Mouse (Mus musculus) spleen, postnatal 10 days (tissue): Measurements from ENCODE around the gene Pemt.

Source experiments
- DNase-seq, 2 experiments: peaks; one replicate each; pipeline ENCODE4 v3.0.0; 2021 to 2022; ENCODE audit warnings: low spot score in 2 of 2

Pemt gene

DNA sequence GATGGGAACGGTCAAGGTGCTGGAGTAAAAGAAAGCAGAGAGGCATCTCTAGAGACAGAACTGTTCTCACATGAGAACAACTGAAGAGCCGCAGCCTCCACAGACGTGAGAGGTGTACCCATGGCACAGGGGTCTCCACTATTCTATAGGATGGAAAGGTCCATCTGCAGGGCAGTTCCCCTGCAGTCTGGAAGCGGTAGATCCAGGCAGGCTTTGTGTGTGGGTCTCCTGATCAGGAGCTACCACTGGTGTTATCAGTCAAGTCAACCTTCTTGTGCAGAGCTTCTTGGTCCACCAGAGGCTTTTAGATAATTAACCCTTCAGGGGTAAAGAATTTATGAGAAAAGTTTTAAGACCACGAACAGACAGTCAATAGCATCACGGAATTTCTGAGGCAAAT, 10.2 kb upstream of the Pemt start:
- no peak for DNase-seq

DNA sequence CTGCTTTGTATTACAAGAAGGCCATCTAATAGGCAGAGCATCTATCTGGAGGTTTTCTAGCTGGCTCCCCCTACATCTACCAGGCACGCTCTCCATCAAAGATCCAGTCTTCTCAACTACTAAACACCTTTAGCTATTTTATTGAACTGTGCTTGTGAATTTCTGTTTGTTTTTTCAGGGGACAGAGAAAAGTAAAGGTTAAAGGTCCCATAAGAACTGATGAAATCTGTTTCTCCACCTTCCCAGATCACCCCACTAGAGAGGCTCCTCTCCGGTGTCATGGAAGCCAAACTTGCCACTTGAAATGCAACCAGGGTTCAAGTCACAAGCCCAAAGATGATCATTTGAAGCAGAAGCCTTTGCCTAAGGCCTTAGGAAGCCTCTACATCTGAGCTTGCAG, 2.6 kb upstream of the Pemt start:
- no peak for DNase-seq

DNA sequence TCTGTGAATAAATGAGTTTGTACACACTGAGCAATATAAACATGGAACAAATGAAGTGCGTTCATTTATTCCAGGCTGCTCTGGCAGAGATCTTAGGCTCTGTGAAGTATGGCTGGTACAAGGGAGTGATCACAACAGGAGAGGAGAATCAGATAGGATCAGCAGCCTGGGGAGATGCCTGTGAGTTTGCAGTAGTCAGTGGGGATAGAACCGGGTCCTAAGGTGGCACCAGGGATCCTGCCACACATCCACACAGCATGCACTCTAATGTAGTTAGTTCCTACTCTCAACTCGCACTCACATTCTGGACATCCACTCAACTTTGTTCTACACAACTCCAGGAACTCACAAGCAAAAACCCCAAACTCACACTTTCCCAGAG, 622 bp downstream of the Pemt start:
- no peak for DNase-seq

DNA sequence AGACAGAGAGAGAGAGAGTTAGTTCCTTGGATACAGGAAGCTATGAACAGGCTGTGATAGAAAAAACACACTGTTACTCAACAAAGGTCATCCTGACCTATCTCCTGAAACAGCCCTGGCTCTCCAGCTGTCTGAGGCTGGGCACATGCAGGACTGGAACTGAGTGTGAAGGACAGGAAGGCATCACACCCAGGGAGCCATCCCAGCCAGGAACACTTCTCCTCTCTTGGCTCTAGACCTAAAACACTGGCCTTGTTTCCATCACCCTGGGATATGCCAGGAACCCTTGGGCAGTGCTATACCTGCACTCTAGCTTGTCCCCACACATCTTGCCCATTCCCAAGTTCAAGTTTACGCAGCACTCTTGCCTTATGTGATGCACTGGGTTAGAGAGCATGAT, 1.5 kb downstream of the Pemt start:
- DNase-seq: no peak

DNA sequence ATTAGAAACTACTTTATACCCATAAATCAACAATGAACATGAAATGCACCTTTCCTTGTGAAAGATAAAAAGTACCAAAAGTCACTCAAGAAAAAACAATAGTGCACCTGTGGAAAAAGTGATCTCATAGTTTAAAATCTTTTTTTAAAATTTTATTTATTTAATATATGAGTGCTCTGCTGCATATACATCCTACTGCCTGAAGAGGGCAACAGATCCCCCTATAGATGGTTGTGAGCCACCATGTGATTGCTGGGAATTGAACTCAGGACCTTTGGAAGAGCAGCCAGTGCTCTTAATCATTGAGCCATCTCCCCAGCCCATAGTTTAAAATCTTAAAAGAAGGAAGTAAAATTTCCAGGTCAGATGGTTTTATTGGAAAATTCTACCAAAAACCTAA, 4.0 kb downstream of the Pemt start:
- DNase-seq: no peak

DNA sequence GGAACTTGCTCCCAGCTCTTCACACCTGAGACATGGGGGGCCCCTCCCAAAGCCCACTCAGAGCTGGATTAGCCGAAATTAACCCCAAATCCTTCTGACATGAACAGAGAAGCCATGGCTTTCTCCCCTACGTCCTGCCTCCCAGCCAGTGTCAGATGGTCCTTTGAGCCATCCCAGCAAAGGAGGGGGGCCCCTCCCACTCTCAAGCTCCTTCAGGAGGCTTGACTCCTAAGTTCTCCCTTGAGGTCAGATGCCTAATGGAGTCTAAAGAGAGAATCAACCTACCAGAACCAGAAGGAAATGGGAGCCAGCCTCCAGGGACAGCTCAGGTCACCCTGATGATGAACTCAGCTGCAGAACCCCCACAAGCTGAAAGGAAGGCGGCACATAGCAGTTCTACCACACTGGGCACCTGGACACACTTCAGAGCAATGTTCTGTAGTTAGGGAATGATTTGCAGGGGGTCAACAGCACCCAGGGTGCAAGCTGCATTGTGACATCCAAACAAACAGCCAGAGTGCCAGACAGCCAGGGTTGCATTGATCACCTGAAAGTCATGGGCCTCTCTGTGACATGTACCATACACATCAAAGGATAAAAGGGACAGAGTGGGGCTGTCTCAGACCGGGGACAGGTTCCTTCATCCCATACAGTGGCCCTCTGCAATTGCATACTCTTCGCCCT, 9.6 kb downstream of the Pemt start:
- no peak for DNase-seq

DNA sequence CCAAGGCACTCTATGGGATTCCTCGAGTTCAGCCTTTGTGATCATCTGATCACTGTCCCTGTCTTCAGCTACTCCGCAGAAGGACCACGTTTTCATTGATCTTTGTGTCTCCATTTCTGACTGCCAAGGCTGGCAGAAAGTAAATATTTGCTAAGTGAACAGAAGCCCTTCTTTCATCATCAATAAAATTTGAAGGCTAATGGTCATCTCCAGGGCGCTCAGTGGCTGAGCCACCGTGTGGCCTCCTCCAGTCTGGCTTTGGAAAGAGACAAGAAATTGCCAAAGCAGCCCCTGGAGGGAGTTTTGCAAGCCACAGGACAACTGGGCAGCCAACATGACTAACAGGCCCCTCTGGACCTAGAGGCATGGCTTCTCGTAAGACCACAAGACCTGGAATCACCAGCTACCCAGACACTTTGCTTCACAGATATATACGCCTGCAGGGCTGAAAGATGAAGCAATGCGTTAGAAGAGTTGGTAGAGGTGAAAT, 11.3 kb downstream of the Pemt start:
- DNase-seq: no peak

DNA sequence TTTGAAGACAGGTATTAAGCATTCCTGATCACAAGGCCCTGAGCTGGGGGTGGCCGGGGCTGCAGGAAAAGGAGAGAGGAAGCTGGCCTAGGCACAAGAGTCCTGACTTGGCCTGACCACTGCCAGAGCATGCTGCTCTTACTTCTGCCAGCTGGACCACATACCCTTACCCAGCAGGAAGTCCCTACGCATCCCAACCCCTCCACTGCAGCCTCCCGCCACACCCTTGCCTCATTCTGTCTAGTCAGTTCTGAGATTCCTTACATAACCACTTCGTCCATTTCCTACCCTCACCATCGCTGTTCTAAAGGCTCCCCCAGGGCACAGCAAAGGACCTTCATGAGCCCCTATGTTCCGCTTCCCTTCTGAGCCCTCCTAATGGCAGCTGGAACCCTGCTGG, 12.0 kb downstream of the Pemt start:
- no peak for DNase-seq

DNA sequence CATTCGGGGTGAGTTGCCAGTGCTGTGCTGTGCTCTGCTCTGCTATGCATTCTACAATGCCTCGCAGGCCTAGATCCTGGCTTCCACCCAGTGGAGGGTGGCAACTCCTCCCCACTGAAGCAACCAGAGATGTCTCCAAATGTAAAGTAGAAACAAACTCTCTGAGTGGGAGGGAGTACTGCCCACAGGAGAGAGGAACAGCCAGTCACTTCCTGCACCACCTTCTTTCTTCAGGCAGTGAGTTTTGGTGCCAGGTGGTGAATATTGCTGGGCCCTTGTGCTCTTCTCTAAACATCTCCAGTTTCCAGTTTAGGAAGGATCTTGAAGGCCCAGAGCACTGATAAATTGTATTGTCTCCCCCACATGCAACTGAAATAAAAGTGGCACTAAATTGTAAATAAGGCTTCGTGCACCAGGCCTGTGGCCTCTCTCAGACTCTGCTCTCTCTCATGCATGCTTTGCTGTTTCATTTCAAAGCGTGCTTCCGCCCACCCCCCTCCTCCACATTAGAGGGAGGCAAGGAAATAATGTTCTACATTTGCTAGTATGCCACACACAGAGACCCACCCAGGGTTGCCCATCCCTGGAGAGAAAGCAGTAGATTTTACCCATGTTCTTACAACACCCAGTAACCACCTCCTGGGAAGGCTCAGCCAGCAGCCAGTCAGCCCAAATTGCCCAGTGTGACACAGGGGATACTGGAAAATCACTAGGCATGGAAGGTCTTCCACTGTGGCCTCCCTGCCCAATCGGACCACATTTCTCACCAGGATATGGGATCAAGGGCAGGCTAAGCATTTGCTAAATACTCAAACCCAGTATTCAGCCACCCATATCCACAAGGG, 13.5 kb downstream of the Pemt start:
- no peak for DNase-seq

DNA sequence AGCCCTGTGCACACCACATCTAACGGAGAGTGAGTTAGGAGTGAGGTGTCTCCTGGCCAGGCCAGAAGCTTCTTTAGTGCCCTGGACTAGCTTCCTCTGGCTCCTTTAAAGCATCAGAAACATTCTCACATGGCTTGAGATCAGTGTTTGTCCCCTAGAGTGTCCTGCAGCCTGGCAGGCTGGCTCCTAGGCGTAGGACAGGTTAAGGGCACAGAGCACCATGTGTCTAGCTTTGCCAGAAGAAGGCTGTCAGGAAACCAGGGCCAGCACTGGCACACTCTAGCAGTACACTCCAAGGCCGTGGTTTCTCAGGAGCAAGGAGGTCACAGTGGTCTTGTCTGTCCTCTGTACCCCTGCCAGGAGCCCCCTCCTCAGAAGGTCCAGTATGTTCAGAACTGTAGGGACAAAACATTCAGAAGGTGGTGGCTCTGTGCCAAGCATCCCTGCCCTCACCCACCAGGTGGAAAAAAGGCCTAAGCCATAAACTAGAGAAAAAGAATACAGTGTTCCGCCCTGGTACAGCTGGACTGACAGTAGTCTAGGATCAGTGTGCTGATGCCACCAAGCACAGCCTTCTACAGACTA, 15.4 kb downstream of the Pemt start:
- no peak for DNase-seq

DNA sequence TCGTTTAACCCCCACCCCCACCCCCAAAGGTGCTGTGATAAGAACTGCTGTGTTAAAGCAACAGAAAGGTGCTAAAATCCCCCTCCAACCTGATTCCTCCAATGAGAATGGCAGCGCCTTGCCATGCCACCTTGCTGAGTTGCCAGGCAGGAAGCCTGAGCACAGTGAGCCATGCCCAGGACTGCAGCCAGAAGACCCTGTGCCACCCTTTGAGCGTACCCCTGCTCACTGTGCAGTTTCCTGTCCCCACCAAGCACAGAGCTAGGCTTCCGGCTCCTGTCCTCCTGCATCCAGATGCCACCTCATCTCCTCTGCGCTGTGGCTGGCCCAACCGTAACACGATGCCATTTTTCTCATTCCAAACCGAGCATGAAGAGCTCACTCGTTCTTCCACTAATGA, 16.3 kb downstream of the Pemt start:
- no peak for DNase-seq

DNA sequence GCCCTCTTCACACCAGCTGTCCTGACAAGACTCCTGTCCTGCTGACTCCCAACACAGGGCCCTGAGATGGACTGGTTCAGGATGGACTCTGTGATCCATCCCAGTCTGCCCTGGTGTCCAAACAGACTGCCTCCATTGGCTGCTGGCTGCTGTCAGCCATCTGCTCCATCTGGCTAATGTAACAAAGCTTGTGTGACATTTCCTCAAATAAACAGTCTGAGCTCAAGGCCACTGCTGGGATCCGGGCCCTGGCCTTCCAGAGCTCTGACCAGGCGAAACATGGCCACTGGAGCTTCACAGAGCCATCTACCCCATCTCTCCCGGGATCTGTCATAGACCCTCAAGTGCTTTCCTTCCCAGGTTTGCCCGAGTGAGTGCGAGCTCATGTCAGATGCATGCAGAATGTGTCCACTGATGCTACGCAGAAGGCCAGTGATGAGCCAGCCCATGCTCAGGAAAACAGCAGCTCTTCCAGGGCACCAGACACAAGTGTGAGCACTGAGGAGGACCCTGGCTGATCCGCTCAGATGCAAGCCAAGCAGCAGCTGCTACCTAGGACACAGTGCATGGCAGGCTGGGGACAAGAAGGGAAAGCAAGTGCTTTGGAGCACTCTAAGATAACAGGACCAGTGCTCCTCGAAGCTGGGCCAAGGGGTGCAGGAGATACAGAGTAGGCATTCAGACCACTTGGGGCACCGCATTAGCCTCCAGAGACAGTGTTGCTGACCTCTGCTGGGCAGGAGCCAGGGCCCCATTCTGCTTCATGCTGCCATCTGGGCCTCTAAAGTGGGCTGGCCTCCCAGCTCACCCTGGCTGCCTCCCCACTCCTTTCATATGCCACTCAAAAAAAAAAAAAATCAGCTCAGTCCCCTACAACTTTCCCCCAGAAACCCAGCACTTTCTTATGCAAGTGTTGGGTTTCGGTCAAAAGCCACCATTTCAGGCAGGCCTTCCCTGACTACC, 18.1 kb downstream of the Pemt start:
- no peak for DNase-seq

DNA sequence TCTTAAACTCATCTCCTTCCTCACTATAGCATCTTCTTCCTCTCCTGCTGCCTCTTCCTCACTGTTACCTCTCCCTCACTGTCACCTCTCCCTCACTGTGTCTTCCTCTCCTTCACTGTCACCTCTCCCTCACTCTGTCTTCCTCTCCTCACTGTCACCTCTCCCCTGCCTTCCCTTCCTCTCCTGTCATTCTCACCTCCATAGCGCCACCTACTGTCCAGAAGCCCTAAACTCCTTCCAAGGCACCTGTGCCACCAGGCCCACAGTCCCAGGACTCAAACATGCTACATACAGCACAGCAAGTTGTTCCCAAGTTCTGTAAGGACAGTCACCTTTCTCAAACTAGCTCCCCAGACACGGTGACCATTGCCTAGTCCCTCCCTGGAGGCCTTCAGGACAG, 19.0 kb downstream of the Pemt start:
- DNase-seq: peak; percentile 66 to 87

DNA sequence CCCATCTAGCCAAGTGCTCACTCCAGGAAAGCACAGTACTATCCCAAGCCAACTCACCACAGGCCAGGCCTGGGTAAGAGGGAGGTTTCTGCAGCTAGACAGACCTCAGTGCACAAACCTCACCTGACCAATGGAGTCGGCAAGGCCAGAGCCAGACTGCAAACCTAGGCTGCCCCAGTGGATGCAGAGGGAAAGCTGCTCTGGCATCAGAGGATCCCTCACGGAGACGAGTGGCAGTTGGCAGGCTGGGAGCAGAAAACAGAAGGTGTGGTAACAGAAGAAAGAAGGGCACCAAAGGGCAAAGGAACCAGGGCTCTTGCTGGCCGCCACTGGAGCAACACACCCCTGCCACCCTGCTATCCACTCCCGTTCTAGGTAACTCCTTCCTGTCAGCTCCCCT, 20.1 kb downstream of the Pemt start:
- no peak for DNase-seq

DNA sequence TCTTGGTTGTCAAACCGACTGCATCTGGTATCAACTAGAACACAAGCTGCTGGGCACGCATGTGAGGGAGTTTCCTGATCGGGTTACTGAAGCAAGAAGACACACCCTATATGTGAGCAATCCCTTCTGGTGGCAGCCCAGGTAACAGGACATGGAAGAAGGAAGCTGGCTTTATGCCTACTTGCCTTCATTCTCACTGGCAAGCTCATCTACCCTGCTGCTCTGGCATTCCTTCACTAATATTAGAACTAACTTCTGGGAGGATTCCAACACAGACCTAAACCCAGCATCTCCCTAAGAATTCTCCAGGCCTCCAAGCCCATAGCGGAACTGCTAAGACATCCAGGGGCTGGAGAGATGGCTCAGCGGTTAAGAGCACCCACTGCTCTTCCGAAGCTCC, 25.1 kb downstream of the Pemt start:
- DNase-seq: no peak

DNA sequence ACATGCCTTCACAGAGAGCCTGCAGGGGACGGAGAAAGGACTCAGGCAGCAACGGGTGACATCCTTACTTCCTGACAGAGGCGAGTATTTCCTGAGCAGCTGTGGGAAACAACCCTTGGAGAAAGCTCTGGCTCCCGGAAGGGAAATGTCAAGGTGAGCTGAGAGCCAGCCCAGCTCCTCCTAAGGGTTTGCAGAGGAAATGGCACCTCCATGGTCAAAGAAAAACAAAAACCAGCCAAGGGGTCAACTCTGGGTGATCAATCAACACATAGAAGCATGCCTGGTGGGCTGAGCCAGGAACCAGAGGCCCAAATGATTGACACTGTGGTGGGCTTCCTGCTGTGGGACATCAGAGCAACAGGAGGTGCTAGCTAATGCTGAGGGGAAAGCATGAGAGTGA, 29.6 kb downstream of the Pemt start:
- no peak for DNase-seq

DNA sequence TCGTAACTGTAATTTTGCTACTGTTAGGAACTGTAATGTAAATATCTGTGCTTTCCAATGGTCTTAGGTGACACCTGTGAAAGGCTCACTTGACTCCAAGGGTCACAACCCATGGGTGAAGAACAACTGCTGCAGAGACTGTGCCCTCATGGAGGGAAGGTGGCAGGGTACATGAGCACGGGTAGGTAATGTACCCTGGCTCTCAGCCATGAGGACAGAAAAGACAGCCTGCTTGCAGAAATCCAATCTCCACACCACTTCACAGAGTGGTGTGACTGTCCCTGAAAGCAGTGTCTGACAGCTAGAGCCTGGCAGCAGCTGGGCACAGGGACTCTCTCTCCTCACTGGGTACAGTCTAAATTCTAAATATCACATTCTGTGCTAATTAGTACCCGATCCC, 34.8 kb downstream of the Pemt start:
- no peak for DNase-seq

DNA sequence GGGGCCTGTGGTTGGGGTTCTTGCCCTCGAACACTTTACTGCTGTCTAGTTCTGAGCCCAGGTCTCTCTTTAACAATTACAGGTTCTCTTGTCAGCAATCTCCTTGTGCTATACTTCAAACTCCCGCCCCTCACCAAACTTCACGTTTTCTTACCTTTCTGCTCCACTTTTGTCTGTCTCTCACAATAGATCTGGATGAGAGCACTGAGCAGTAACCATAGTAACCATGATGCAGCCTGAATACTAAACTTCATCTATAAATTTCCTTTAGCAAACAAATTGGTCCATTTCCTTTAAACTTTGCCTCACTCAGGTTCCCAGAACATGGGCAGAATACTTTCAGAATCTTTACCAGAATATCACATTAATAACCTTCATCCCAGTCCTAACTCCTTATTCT, 36.8 kb downstream of the Pemt start:
- DNase-seq: no peak

DNA sequence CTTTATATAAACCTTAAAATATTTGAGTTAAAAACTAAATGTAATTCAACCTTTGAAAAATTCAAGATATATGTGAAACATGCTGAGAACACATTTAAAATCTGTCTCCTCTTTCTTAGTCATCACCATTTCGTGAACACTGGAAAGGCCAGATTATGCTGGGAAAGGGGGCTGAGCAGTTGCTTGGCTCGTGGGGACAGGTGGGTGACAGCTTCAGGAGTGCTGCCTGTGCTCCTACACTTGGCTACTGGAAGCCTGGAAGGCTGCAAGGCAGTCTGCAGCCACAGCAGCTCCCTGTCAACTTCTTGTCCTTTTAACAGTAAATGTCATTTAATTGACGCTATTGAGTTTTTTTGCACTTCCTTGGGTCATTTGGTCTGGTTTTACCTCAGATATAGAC, 40.4 kb downstream of the Pemt start:
- no peak for DNase-seq

DNA sequence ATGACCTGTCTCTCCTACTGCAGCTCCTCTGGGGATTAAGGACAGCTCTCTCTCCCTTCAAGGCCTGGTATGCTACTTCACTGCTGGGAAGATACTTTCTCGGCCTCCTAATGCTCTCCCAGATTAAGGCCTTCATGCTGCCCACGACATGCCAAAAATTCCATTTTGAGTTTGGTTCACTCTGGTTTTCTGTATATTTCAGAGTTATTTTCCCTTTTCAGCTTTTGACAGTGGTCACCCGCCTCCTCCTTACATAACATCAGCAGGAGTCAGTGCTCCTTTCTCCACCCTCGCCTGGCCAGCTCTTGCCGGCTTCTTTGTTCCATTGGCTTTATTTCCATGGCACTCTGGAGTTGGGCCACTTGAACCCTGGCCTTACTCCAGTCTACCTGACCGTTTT, 41.6 kb downstream of the Pemt start:
- no peak for DNase-seq

DNA sequence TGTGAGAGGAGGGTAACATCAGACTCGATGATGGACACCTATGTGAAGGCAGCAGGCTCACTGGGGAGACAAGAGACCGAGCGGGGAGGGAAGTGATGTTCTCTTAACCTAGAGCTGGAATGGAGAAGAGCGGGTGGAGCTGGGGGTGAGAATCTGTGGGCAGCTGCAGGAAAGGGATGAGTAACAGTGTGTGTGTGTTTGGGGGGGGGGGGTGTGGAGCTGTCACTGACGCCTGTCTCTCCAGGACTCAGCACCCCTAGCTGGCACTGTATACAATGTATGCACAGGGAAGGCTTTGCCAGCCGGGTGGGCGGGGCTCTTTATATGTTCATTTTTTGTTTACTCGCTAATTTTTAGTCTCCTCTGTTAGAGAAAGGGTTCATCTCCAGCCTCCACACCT, 42.5 kb downstream of the Pemt start:
- DNase-seq: no peak
